Mouse (Mus musculus) midbrain, embryonic 13.5 days (tissue): ENCODE measurements around the gene Hfe2. TPM values are rescaled to one million over a fixed set of nuclear protein-coding genes. Genes with fewer than 3 reads are reported as not detected.
A peak's percentile ranks its signal among the peaks of the same experiment; 100 is the strongest.
"Not testable (repeated sequence)": the region's sequence is repeated elsewhere in the genome, so short reads cannot be mapped to it uniquely, and the experiment has no call there.

ENCODE experiments used
- ATAC-seq: fragments of 200-750 bp; cut with Nextera tagmentation; 2 replicates; pipeline ENCODE4 v1.8.0; 2017; ENCODE audit warnings: mild to moderate bottlenecking, moderate TSS enrichment, moderate library complexity
- H3K27ac ChIP-seq: fragments of 300-500 bp; sonication (generic); 2 replicates; pipeline ENCODE4 v1.5.1; 2015; ENCODE audit warnings: inconsistent platforms, mild to moderate bottlenecking, moderate library complexity
- H3K27me3 ChIP-seq: fragments of 300-500 bp; sonication (generic); 2 replicates; pipeline ENCODE4 v1.6.1; 2015; ENCODE audit warnings: mild to moderate bottlenecking, inconsistent platforms
- H3K36me3 ChIP-seq: fragments of 300-500 bp; sonication (generic); 2 replicates; pipeline ENCODE4 v1.6.1; 2015; ENCODE audit warnings: mild to moderate bottlenecking, inconsistent platforms
- H3K4me1 ChIP-seq: fragments of 300-500 bp; sonication (generic); replicated peaks from 2 replicates; pipeline ENCODE4 v1.6.1; 2015; ENCODE audit warnings: inconsistent platforms
- H3K4me2 ChIP-seq: fragments of 300-500 bp; sonication (generic); replicated peaks from 2 replicates; pipeline ENCODE4 v1.6.1; 2015; ENCODE audit warnings: moderate library complexity, mild to moderate bottlenecking, inconsistent platforms
- H3K4me3 ChIP-seq: fragments of 300-500 bp; sonication (generic); replicated peaks from 2 replicates; pipeline ENCODE4 v1.5.1; 2015; ENCODE audit warnings: mild to moderate bottlenecking, inconsistent platforms
- H3K9ac ChIP-seq: fragments of 300-500 bp; sonication (generic); replicated peaks from 2 replicates; pipeline ENCODE4 v1.6.1; 2015; ENCODE audit warnings: mild to moderate bottlenecking, inconsistent platforms
- H3K9me3 ChIP-seq: fragments of 300-500 bp; sonication (generic); 2 replicates; pipeline ENCODE4 v1.6.1; 2016; ENCODE audit warnings: mild to moderate bottlenecking, inconsistent platforms
- WGBS: fragments of 180-500 bp; shearing (Covaris S2); methylation state at CpG from one replicate; pipeline ENCODE4 v1.1.7; 2015; 5-methylcytosine and 5-hydroxymethylcytosine counted together
- polyA plus RNA-seq: library from polyadenylated mRNA; unstranded; fragments of >200 nt; fragmentation: Nextera tagmentation; extraction: Ambion mirVana; gene quantifications from 2 replicates; pipeline ENCODE4 v1.2.1, GENCODE M21; 2015

Gene Hfe2
- polyA plus RNA-seq, 1 experiment from 2014 or later, result 0.62 TPM

GRCm38 (mm10) chr3:96486828-96487559, 38.0 kb upstream of the Hfe2 start:
- Histone ChIP-seq H3K4me2 (peak overlapping the region; percentile 57), H3K27me3 (peaks cover 18% of the 10 kb centered on the region), H3K27ac (0 out of 2 replicates have a peak overlapping the region, but pooled peaks have one; percentile 30), H3K4me3 (peak overlapping the region; percentile 40)
- not testable (repeated sequence) for H3K9me3 ChIP-seq, H3K9ac ChIP-seq, H3K4me1 ChIP-seq, H3K36me3 ChIP-seq
- peak; percentile 78 for ATAC-seq
- WGBS, result 8% methylated on average over 8 of the region's 38 CpGs

GRCm38 (mm10) chr3:96487596-96488289, 37.2 kb upstream of the Hfe2 start:
- no peak for ATAC-seq
- H3K4me1 ChIP-seq, result peaks cover 6% of the 10 kb centered on the region
- peak overlapping the region; percentile 54 for H3K9ac ChIP-seq
- H3K27me3 ChIP-seq, result peaks cover 18% of the 10 kb centered on the region
- 5% methylated on average over 25 of the region's 26 CpGs for WGBS
- no peaks in the 10 kb centered on the region for H3K36me3 ChIP-seq
- peak overlapping the region; percentile 86 for H3K27ac ChIP-seq
- peak overlapping the region; percentile 57 for H3K4me2 ChIP-seq
- peak overlapping the region; percentile 40 for H3K4me3 ChIP-seq
- no peaks in the 10 kb centered on the region for H3K9me3 ChIP-seq

GRCm38 (mm10) chr3:96488290-96488906, 36.6 kb upstream of the Hfe2 start:
- H3K27ac ChIP-seq, result peak overlapping the region; percentile 86
- peak overlapping the region; percentile 40 for H3K4me3 ChIP-seq
- H3K36me3 ChIP-seq, H3K4me1 ChIP-seq, H3K9me3 ChIP-seq: not testable (repeated sequence)
- WGBS, result 0% methylated on average over 4 of the region's 55 CpGs
- peak overlapping the region; percentile 57 for H3K4me2 ChIP-seq
- peaks cover 16% of the 10 kb centered on the region for H3K27me3 ChIP-seq
- ATAC-seq, result peak; percentile 84
- H3K9ac ChIP-seq, result peak overlapping the region; percentile 54

- ATAC-seq, result peak; percentile 72
- H3K27ac ChIP-seq, result peak overlapping the region; percentile 90
- under 1% methylated on average over 9 of the region's 31 CpGs for WGBS
- not testable (repeated sequence) for H3K9ac ChIP-seq, H3K4me1 ChIP-seq, H3K36me3 ChIP-seq, H3K4me2 ChIP-seq, H3K9me3 ChIP-seq
- H3K4me3 ChIP-seq, result peak overlapping the region; percentile 28
- peaks cover 11% of the 10 kb centered on the region for H3K27me3 ChIP-seq
Measured at GRCm38 (mm10) chr3:96488907-96489629, 35.9 kb upstream of the Hfe2 start.

GRCm38 (mm10) chr3:96489636-96490035, 35.3 kb upstream of the Hfe2 start:
- H3K4me2 ChIP-seq, H3K4me3 ChIP-seq, H3K4me1 ChIP-seq, H3K9me3 ChIP-seq, H3K9ac ChIP-seq, H3K36me3 ChIP-seq, H3K27me3 ChIP-seq, ATAC-seq: not testable (repeated sequence)
- H3K27ac ChIP-seq, result peak overlapping the region; percentile 90
- WGBS, result 36% methylated on average over 7 of the region's 8 CpGs

- H3K9me3 ChIP-seq, H3K4me2 ChIP-seq, H3K9ac ChIP-seq, H3K4me3 ChIP-seq, H3K36me3 ChIP-seq, H3K27me3 ChIP-seq, ATAC-seq, H3K4me1 ChIP-seq, H3K27ac ChIP-seq: not testable (repeated sequence)
- WGBS, result 95% methylated on average over 6 of the region's 11 CpGs
Measured at GRCm38 (mm10) chr3:96494456-96494855, 30.5 kb upstream of the Hfe2 start.

GRCm38 (mm10) chr3:96494912-96495311, 30.1 kb upstream of the Hfe2 start:
- Histone ChIP-seq H3K4me2 (no peak overlapping the region), H3K9ac (no peak overlapping the region), H3K36me3 (no peaks in the 10 kb centered on the region), H3K27me3 (no peaks in the 10 kb centered on the region), H3K4me1 (peaks cover 9% of the 10 kb centered on the region), H3K27ac (no peak overlapping the region), H3K4me3 (no peak overlapping the region), H3K9me3 (no peaks in the 10 kb centered on the region)
- 92% methylated on average over 3 of the region's 3 CpGs for WGBS
- ATAC-seq, result no peak

GRCm38 (mm10) chr3:96495490-96496210, 29.3 kb upstream of the Hfe2 start:
- Histone ChIP-seq H3K9ac (no peak overlapping the region), H3K36me3 (no peaks in the 10 kb centered on the region), H3K4me3 (no peak overlapping the region), H3K4me1 (peaks cover 9% of the 10 kb centered on the region), H3K27ac (no peak overlapping the region), H3K4me2 (no peak overlapping the region), H3K9me3 (no peaks in the 10 kb centered on the region), H3K27me3 (no peaks in the 10 kb centered on the region)
- 97% methylated on average over 1 of the region's 1 CpGs for WGBS
- no peak for ATAC-seq

- no peak overlapping the region for H3K4me2 ChIP-seq
- 67% methylated on average over 7 of the region's 7 CpGs for WGBS
- H3K36me3 ChIP-seq, result no peaks in the 10 kb centered on the region
- H3K9ac ChIP-seq, result no peak overlapping the region
- H3K27ac ChIP-seq, result no peak overlapping the region
- H3K27me3 ChIP-seq, result no peaks in the 10 kb centered on the region
- H3K9me3 ChIP-seq, result no peaks in the 10 kb centered on the region
- H3K4me3 ChIP-seq, result no peak overlapping the region
- H3K4me1 ChIP-seq, result peaks cover 9% of the 10 kb centered on the region
- ATAC-seq, result no peak
Measured at GRCm38 (mm10) chr3:96496216-96496615, 28.8 kb upstream of the Hfe2 start.

GRCm38 (mm10) chr3:96496620-96497275, 28.2 kb upstream of the Hfe2 start:
- WGBS, result 15% methylated on average over 14 of the region's 14 CpGs
- Histone ChIP-seq H3K4me3 (peak overlapping the region; percentile 49), H3K4me2 (peak overlapping the region; percentile 80)
- not testable (repeated sequence) for H3K27me3 ChIP-seq, ATAC-seq, H3K27ac ChIP-seq, H3K36me3 ChIP-seq, H3K9me3 ChIP-seq, H3K4me1 ChIP-seq, H3K9ac ChIP-seq

- Histone ChIP-seq H3K27ac (peak overlapping the region; percentile 25; the same call in 1 of the 2 replicates), H3K4me1 (peaks cover 14% of the 10 kb centered on the region), H3K9me3 (no peaks in the 10 kb centered on the region), H3K4me3 (peak overlapping the region; percentile 49), H3K36me3 (no peaks in the 10 kb centered on the region), H3K27me3 (no peaks in the 10 kb centered on the region), H3K4me2 (peak overlapping the region; percentile 80), H3K9ac (peak overlapping the region; percentile 61)
- no peak for ATAC-seq
- 0% methylated on average over 19 of the region's 19 CpGs for WGBS
Measured at GRCm38 (mm10) chr3:96497451-96498028, 27.4 kb upstream of the Hfe2 start.
